Mouse (Mus musculus) E14TG2a.4 (cell line): ENCODE measurements around the gene Trim43a.
A peak's percentile ranks its signal among the peaks of the same experiment; 100 is the strongest.
"Not testable (repeated sequence)": the region's sequence is repeated elsewhere in the genome, so short reads cannot be mapped to it uniquely, and the experiment has no call there.

Experiments used
- H3K27me3 ChIP-seq: 2 replicates; pipeline ENCODE4 v1.6.1; 2014; ENCODE audit warnings: low read length, control low read depth; ENCODE audit not compliant: insufficient read depth
- H3K36me3 ChIP-seq: 2 replicates; pipeline ENCODE4 v1.6.1; 2014; ENCODE audit warnings: low read length, control low read depth; ENCODE audit not compliant: insufficient read depth
- H3K4me1 ChIP-seq: replicated peaks from 2 replicates; pipeline ENCODE4 v1.6.1; 2014; ENCODE audit warnings: low read depth, low read length, control low read depth
- H3K4me3 ChIP-seq: replicated peaks from 2 replicates; pipeline ENCODE4 v1.5.1; 2014; ENCODE audit warnings: mild to moderate bottlenecking, low read length
- H3K9me3 ChIP-seq: 2 replicates; pipeline ENCODE4 v1.6.1; 2014; ENCODE audit warnings: low read length, control low read depth
- CTCF ChIP-seq: conservative IDR thresholded peaks from 2 replicates; pipeline ENCODE4 v1.5.1; 2014; ENCODE audit warnings: low read length
- NANOG ChIP-seq: IDR thresholded peaks from 2 replicates; pipeline ENCODE4 v1.6.1; 2014; ENCODE audit warnings: borderline replicate concordance, low read length, mixed read lengths
- POU5F1 ChIP-seq: IDR thresholded peaks from 2 replicates; pipeline ENCODE4 v1.6.1; 2014; ENCODE audit warnings: low read length, borderline replicate concordance

Gene Trim43a

GRCm38 (mm10) chr9:88548614-88548945 is 32.1 kb upstream of the Trim43a start:
- no peaks in the 10 kb centered on the region for H3K27me3 ChIP-seq
- peaks cover 18% of the 10 kb centered on the region for H3K4me1 ChIP-seq
- no peaks in the 10 kb centered on the region for H3K36me3 ChIP-seq
- peak overlapping the region; percentile 97 for H3K4me3 ChIP-seq
- TF ChIP-seq POU5F1 (no peak), NANOG (no peak), CTCF (no peak)
- H3K9me3 ChIP-seq, result no peaks in the 10 kb centered on the region

- no peak overlapping the region for H3K4me3 ChIP-seq
- TF ChIP-seq CTCF (no peak), POU5F1 (no peak), NANOG (no peak)
- H3K27me3 ChIP-seq, result no peaks in the 10 kb centered on the region
Measured at GRCm38 (mm10) chr9:88553071-88553470, 27.6 kb upstream of the Trim43a start.

GRCm38 (mm10) chr9:88558146-88558545 is 22.5 kb upstream of the Trim43a start:
- peaks cover 39% of the 10 kb centered on the region for H3K36me3 ChIP-seq
- no peak for TF ChIP-seq CTCF

More at GRCm38 (mm10) chr9:88553071-88553470, 27.6 kb upstream of the Trim43a start:
- peaks cover 9% of the 10 kb centered on the region for H3K36me3 ChIP-seq
- no peaks in the 10 kb centered on the region for H3K9me3 ChIP-seq
- peaks cover 12% of the 10 kb centered on the region for H3K4me1 ChIP-seq

GRCm38 (mm10) chr9:88561476-88561875 is 19.2 kb upstream of the Trim43a start:
- H3K4me3 ChIP-seq, H3K9me3 ChIP-seq, H3K4me1 ChIP-seq, H3K27me3 ChIP-seq: not testable (repeated sequence)
- peaks cover 35% of the 10 kb centered on the region for H3K36me3 ChIP-seq

More at GRCm38 (mm10) chr9:88558146-88558545, 22.5 kb upstream of the Trim43a start:
- Histone ChIP-seq H3K27me3 (no peaks in the 10 kb centered on the region), H3K9me3 (peaks cover 4% of the 10 kb centered on the region; the same call in 1 of the 2 replicates), H3K4me1 (0 out of 2 replicates have a peak, but pooled peaks cover 3% of the 10 kb centered on the region), H3K4me3 (no peak overlapping the region)

DNA sequence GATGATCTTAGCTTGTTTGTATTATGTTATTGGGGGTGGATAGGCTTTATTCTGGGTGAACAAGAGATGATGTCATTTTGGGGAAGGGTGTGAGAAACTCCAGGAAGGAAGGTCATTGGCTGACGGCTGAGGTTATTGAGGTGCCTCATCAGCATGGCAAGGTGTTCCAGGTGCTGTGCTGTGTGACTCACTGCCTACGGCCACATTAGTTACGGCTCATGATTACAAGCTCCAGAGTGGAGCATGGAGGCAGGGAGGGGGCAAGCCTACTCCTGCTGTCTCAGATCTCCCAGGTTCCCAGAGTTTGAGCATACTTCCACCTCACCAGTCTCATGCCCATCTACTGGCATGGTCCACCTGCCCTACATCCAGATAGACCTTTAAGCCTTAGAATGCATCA is 10.2 kb upstream of the Trim43a start:
- H3K9me3 ChIP-seq, H3K27me3 ChIP-seq, H3K4me1 ChIP-seq, H3K4me3 ChIP-seq: not testable (repeated sequence)
- H3K36me3 ChIP-seq, result peaks cover 35% of the 10 kb centered on the region

- H3K9me3 ChIP-seq, H3K4me1 ChIP-seq: not testable (repeated sequence)
Measured at GRCm38 (mm10) chr9:88593708-88594107, 13.0 kb downstream of the Trim43a start.

DNA sequence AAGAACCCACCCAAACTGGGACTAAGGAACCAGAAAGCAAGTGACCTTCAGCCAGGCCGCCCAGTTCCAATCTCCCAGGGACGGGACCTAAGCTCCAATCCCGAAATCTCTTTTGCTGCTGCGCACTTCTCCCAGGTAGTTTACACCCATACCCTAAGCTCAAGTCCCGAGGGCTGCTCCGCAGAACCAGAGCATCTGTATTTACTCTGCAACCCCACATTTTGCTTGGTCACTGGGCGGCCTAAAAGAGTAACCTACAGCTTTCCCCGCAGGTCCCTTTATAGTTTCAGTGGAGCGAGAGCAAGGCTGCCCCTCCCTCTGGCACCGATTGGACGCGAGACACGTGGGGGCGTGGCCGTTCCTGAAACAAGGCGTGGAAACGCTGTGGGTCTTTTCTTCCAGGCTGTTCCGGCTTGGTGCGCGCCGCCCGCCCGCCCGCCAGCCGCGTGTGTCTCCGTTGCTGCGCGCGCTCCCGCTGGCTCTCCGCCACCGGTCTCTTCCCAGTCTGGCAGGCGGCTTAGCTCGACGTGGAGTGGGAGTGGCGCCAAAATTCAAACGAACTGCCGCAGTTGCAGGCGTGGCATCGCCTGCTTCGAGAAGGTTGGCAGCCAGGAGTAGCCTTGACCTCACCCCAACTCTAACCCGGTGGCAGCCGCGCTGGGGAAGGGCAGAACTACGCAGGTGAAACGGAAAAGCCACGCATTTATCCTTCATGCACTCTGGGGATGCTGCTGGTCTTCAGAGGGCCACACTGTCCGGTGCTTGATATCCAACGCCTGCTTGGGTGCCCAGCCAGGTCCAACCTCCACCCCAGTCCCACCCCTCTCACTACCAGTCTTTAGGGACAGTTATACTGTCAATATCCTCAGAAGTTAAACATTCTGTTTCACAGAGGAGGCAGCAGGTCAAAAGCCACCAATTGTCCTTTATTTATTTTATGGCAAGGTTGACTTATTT is 18.8 kb downstream of the Trim43a start:
- H3K4me3 ChIP-seq, result peak overlapping the region; percentile 70
- not testable (repeated sequence) for H3K9me3 ChIP-seq, H3K27me3 ChIP-seq

More at GRCm38 (mm10) chr9:88593708-88594107, 13.0 kb downstream of the Trim43a start:
- H3K36me3 ChIP-seq, H3K27me3 ChIP-seq, H3K4me3 ChIP-seq: not testable (repeated sequence)

DNA sequence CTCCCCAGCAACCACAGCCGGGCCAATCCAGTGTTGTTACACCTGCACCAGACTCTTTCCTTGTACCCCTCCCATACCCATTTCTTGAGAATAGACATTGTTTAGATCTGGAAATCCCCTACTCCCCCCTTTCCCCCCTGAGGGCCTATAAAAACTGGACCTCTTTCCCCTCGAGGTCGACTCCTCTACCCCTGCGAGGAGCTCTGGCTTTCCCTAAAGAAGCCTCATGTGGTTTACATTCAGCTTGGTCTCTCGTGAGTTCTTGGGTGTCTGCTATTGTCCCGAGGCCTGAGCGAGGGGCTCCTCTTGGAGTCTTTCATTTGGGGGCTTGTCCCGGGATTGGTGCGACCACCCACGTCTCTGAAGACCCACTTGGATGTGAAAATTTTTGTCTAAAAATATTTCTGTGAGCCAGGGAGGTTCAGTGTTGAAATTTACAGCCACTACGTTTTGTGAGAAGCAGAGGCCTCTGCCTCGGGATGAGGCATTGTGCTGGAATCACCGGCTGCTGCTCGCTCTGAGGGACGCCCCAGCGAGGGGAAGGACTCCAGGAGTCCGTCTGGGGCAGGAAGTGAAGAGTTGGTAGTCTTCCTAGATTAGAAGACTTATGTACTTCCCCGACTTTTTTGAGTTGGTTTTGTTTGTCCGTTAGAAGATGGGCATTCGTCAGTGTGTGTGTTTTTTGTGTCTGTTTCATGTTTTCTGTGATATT is 45.3 kb downstream of the Trim43a start:
- H3K9me3 ChIP-seq, H3K4me3 ChIP-seq, H3K27me3 ChIP-seq, H3K36me3 ChIP-seq, H3K4me1 ChIP-seq: not testable (repeated sequence)

More for the DNA sequence above, 18.8 kb downstream of the Trim43a start:
- not testable (repeated sequence) for H3K4me1 ChIP-seq, H3K36me3 ChIP-seq

DNA sequence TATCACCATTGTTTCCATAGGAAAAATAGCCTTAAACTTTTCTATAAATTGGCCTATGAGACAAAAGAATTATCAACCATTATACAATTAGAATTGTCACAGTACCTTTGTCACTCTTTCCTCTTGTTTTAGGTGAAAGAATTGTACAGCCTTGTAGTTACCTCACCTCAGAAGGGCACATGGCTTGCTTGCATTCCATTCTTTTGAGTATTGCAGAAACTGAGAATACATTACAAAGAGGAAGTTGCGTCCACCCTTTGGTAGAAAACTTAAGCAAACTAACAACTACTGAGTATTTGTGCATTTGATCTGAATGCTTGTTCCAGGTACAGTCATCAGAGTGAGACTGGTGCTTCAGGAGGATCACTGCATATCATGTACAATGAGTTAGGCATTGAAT is 57.4 kb downstream of the Trim43a start:
- not testable (repeated sequence) for H3K9me3 ChIP-seq, H3K36me3 ChIP-seq, H3K4me3 ChIP-seq, H3K4me1 ChIP-seq, H3K27me3 ChIP-seq
